Mouse (Mus musculus) neutrophil, adult 5-6 weeks (primary cell): ENCODE results near the gene Smo. TPM values are rescaled to one million over a fixed set of nuclear protein-coding genes. Genes with fewer than 3 reads are reported as not detected.
A peak's percentile ranks its signal among the peaks of the same experiment; 100 is the strongest.
"Not testable (repeated sequence)": the region's sequence is repeated elsewhere in the genome, so short reads cannot be mapped to it uniquely, and the experiment has no call there.

Experiments used
- ATAC-seq: fragments of 151-379, 151-347 bp; 2 replicates; pipeline ENCODE4 v1.8.0; 2017; ENCODE audit warnings: mild to moderate bottlenecking, moderate TSS enrichment; ENCODE audit not compliant: insufficient number of reproducible peaks, poor library complexity, low FRiP score, severe bottlenecking; ENCODE audit errors: extremely low read depth
- total RNA-seq: library from RNA; stranded (forward); fragments of 200-1000 nt; gene quantifications from 2 replicates; pipeline ENCODE4 v1.2.3, GENCODE M21; 2017

Smo gene
- total RNA-seq, 1 experiment from 2014 or later, result not detected

- no peak for ATAC-seq
Measured at GRCm38 (mm10) chr6:29718894-29719329, 16.4 kb upstream of the Smo start.

GRCm38 (mm10) chr6:29721890-29722289 lies 13.4 kb upstream of the Smo start:
- no peak for ATAC-seq

- no peak for ATAC-seq
Measured at GRCm38 (mm10) chr6:29726576-29727200, 8.6 kb upstream of the Smo start.

- ATAC-seq, result no peak
Measured at GRCm38 (mm10) chr6:29728035-29728434, 7.3 kb upstream of the Smo start.

- ATAC-seq, result no peak
Measured at GRCm38 (mm10) chr6:29729491-29729890, 5.8 kb upstream of the Smo start.

- no peak for ATAC-seq
Measured at GRCm38 (mm10) chr6:29735689-29736451, 567 bp downstream of the Smo start.

- ATAC-seq, result no peak
Measured at GRCm38 (mm10) chr6:29736610-29737458, 1.5 kb downstream of the Smo start.

- ATAC-seq, result no peak
Measured at GRCm38 (mm10) chr6:29751466-29752152, 16.3 kb downstream of the Smo start.

GRCm38 (mm10) chr6:29753336-29753735 lies 18.0 kb downstream of the Smo start:
- ATAC-seq, result no peak

- no peak for ATAC-seq
Measured at GRCm38 (mm10) chr6:29756001-29756400, 20.7 kb downstream of the Smo start.

- no peak for ATAC-seq
Measured at GRCm38 (mm10) chr6:29756476-29756875, 21.2 kb downstream of the Smo start.

GRCm38 (mm10) chr6:29758417-29758816 lies 23.1 kb downstream of the Smo start:
- peak; percentile 50; the same call in 1 of the 2 replicates for ATAC-seq

- ATAC-seq, result no peak
Measured at GRCm38 (mm10) chr6:29759012-29759679, 23.8 kb downstream of the Smo start.

- not testable (repeated sequence) for ATAC-seq
Measured at GRCm38 (mm10) chr6:29760397-29760796, 25.1 kb downstream of the Smo start.

- no peak for ATAC-seq
Measured at GRCm38 (mm10) chr6:29761282-29761681, 26.0 kb downstream of the Smo start.

- ATAC-seq, result peak; percentile 25; the same call in 1 of the 2 replicates
Measured at GRCm38 (mm10) chr6:29762524-29762923, 27.2 kb downstream of the Smo start.

- ATAC-seq, result no peak
Measured at GRCm38 (mm10) chr6:29766874-29767273, 31.6 kb downstream of the Smo start.

- peak; percentile 95 for ATAC-seq
Measured at GRCm38 (mm10) chr6:29767813-29768660, 32.7 kb downstream of the Smo start, which contains the start of gene Ahcyl2. TSS of gene Ahcyl2 (plus strand) at chr6:29768011.
